Mouse (Mus musculus): ENCODE results near the gene Zbp1.
A peak's percentile ranks its signal among the peaks of the same experiment; 100 is the strongest.

The Zbp1 gene

DNA sequence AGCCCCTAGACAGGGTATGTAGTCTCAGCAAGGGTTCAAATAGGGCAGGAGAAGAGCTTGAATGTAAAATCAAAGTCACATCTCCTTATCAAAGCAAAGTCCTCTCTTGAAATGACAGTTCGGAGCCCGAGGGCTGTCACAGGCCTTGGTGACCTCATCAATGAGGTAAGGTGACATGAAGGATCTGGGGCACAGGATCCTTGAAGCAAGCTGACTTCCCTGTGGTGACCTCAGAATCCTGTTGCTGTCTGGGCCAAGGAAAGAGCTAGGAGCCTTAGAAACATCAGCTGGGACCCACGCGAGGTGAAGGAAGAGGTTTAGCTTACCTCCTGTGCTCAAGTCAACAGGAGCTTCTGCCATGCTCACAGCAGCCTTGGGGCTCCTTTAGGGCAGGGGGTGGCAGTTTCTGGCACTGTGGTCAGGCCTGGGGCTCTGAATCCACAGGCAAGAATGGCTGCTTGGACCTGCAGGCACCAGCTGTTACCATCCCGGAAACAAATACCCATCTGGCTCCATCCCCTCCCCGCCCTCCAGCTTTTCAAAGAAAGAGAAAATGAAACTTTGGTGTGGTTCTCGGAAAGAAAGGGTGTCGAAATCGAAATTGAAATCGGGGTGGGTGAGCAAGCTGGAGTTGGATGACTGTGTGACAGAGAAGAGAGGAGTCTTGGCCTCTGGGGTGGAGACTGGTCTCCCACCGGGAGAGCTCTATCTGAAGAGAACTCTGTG lies at the start of gene Zbp1:
Gene Zbp1 (minus strand): TSS at position 508 of the 726 bp plus-strand sequence.
- no peak for DNase-seq

- no peak for DNase-seq
Observed at GRCm38 (mm10) chr2:173267562-173267961, 48.8 kb upstream of the Zbp1 start.

GRCm38 (mm10) chr2:173266349-173267112 lies 47.8 kb upstream of the Zbp1 start:
- no peak for DNase-seq

DNA sequence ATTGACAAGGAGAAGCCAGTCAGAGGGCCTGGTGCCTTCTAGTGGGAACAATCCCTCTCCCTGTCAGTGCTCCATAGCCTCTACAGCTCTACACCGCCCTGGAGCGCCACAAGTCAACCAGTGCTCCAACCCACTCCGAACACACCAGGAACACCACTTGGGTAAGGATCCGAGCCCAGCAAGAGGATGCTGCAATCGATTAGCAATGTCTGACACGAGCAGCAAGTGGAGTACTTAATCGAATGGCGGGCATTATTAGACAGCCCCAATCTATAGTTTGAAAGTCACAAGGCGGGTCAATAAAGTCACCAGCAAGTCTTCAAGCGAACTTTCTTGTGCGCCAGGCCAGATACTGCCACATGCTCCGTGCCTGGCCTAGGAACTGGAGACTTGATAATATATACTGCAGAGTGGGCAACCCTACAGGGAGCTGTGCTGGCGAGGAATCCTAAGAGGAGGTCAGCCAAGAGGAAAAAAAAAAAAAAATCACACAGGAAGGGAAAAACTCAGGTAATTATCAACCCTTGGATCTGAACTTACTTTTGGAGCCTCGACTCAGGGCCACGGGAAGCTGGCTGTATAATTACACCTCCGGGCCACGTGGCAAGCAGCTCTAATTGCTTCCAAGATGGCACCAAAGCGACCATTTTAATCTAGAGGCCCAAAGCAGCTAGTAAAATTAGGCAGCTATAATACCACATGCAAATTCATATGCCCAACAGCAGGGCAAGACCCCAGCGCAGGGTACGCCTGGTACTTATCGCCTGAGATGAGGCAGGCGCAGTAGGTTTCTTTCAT lies 46.9 kb upstream of the Zbp1 start:
- no peak for DNase-seq

GRCm38 (mm10) chr2:173264467-173265128 lies 45.9 kb upstream of the Zbp1 start:
- DNase-seq, result no peak

DNA sequence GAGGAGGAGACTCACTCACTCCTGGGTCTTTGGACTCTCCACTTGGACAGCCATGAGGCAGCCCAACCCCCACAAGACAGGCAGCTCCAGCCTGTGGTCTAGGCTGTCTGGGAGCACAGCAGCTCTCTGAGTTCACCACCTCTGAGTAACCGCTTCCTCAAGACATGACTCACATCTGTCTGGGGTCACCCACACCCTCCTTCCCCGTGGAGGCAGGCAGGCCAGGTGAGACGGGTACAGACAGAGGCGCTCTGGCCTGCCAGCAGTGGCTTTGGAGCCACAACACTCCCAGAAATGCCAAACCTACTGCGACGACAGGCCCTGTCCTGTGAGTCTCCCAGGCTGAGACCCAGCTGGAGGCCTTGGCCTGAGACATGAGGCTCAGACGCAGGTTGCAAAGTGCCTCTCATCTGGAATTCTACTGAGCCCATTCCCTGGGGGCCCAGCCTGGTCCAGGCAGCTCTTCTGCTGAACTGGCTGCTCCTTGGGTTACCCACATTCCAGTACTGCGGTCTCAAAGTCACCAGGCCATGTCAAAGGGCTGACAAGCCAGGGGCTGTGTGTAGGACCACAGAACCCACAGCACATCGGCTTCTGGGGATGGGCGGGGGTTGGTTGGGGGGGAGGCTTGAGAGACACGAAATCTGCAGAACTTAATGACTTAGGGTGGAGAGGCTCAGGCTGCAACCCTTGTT lies 45.1 kb upstream of the Zbp1 start:
- no peak for DNase-seq

GRCm38 (mm10) chr2:173261497-173261896 lies 42.8 kb upstream of the Zbp1 start:
- DNase-seq, result no peak

DNA sequence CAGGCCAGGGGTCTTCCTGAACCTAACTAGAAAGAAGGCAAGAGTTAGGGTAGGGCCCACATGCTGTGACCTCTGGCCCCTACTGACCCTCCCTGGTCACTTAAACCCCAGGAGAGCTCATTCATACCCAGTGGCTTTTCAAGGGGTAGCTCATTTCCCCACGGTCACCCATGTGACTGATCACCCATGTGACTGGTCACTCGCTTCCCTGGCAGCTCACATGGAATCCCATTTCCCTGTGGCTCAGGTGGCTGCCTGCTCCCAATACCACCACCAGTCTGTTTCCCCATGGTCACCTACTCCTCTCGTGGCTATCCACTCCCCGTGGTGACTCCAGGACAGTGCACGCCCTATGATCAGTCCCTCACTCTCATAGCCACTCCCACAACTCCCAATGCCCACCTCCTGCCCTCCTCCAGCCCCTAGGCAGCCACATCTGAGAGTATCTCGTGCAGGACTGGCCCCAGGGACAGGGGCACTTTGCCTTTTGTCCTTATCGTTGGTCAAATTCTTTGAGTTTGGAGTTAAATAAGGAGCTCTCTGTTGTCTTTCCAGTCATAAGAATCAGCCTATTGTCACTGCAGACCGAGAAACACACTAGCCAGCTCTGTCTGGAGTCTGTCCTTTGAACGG lies 39.9 kb upstream of the Zbp1 start:
- DNase-seq, result no peak

DNA sequence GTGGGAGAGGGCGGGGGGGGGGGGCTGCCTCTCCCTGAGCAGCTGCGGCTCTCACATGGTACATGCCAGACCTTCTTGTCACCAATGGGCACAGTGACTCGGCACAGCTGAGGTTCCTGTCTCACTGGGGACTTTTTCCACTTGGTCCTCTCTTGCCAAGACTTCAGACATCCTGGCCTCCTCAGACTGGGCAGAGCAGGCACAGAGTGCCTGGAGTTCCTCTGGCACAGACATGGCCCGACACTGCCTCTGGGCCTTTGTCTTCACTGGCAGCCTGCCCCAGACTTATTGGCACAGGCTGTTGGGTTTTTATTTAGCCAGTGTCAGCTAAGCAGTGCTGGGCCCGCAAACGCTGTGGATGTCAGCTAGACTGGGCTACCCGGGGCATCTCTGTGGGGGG lies 38.9 kb upstream of the Zbp1 start:
- peak; percentile 65 for DNase-seq

GRCm38 (mm10) chr2:173256552-173256949 lies 37.8 kb upstream of the Zbp1 start:
- DNase-seq, result no peak

GRCm38 (mm10) chr2:173255810-173256551 lies 37.3 kb upstream of the Zbp1 start:
- no peak for DNase-seq

DNA sequence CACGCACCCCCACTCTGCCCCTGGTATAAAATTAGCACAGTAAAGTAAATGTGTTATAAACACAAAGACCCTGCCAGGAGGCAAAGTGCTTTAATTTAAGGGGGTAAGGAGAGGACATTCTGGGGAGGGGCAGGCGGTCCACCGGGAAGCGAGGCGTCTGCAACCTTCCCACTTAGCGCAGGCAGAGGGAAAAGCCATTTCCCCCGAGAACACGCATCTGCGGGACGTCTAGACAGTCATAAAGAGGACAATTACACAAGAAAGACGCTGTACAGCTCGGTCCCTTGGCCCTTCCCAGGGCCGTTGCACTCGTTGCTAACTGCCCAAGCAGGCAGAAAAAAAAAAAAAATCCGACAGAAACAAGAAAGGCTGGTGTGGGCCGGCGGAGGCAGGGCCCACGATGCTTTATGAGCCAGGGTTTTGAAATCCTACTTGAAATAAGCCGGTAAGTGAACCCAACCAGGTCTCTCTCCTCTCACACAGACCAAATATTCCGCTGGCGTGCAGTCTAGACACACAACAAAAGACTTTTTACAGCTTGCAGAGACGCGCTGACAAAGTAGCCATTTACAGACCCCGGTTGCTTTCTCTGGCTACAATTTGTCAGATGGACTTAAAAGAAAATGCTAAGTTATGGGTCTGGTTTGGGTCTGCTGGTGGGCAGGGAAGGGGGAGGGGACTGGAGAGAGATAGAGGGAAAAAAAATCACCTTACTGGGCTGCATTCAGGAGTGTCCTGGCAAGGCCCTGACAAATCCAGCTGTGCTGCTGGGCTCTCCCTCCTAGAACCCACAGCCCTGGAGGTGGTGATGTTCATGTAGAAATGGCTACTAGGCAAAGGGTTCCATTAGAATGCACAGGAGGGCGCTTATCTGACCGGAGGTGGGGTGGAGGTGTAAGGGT lies 35.3 kb upstream of the Zbp1 start:
- DNase-seq, result no peak

DNA sequence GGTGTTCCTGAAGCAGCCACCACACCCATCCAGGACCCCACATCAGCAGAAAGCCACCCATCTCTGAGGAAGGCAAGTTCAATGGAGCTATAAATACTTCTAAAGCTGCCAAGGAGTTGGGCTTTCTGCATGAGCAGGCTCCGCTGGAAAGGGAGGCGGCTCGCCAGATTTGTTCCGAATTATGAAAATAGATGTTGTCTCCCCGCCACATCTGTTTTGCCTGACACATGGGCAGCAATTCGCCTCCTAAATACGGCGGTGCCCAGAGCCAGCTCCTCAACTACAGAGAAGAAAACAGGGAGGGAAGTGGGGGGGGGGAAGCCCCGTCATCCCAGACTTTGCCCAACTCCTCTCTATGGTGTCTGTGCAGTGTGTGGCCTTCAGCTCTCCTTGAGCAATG lies 33.0 kb upstream of the Zbp1 start:
- no peak for DNase-seq

DNA sequence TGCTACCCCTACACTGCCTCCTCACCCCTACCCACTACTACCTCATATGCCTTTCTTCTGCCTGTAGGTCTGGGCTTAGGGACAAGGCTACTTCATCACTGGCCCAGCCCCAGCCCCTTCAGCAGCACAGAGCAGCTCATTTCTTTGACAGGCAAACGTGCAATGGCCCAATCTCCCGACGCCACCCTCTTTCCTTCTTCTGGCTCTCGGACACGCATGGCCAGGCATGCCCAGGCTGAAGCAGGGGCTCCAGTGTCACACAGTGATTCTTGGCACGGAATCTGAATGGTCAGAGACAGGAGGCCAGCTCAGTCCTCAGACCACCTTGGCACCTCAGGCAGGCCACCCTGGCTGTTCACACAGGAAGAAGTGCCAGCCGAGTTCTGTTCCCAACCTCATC lies 32.4 kb upstream of the Zbp1 start:
- DNase-seq, result no peak

DNA sequence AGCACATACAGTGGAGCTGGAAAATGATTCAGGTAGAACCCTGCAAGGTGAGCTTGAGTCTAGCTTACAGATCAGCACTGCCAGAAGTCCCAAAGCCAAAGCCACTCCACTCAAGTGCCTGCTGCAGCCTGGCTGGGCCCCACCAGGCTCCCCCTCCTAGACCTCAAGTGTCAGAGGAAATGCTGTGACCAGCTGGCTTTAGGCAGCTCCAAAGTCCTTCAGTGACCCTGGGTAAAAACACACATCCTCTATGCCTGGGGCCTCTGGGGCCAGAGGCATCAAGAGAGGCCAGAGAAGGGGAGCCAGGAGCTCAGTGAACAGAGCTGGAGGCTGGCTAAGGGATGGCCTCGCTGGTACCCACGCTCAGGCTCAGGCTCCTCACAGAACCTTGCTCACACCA lies 31.7 kb upstream of the Zbp1 start:
- no peak for DNase-seq

DNA sequence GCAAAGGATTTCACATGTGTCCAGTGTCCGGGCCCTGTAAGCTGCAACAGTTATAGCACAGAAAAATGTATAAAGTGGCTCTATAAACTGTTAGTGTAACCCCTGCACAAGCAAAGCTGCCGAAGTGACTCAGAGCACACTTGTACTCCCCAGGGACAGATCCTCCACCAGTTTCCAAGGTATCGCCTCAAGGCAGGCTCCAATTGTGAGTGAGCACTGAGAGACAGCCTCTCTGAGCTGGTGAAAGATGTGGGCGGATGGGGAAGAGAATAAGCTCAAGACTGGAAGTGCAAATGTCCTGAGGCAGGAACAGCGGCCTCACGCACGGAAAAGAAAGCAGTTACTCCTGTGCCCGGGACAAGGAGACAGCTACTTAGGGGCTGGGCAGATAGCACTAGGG lies 31.2 kb upstream of the Zbp1 start:
- no peak for DNase-seq

DNA sequence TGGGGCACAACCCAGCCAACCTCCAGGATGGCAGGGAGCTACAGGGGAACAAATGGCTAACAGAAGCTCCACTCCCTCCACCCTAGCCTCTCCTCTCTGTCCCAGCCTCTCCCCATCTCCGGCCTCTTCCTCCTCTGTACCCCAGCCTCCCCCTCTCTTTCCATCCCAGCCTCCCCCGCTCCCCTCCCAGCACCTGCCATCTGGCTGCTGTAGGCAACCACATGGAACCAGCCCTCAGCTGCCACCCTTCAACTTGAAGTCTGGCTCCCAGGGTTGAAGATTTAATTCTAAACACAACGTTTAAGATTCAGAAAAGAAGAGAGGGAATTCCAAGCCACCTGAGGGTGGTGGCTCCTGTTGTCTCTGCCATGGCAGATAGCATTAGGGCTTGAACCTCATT lies 30.7 kb upstream of the Zbp1 start:
- DNase-seq, result no peak

- no peak for DNase-seq
Observed at GRCm38 (mm10) chr2:173248822-173249221, 30.1 kb upstream of the Zbp1 start.

DNA sequence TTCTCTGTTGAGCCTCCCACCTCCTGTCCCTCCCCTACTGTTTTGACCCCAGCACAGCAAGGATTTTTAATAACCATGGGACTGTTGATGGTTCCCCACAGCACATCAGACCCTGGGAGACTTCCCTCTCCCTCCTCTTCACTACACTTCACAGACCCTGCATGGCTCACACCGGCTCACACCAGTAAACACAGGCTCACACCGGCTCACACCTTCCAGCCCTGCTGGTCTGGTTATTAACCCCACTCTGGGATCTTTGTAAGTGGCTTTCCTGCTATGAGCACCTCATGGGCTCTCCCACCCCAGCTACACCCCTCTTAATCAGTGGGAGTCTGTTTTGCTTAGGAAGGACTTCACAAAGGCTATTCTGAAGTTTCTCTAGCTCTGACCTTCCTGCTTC lies 29.2 kb upstream of the Zbp1 start:
- no peak for DNase-seq

- DNase-seq, result no peak
Observed at GRCm38 (mm10) chr2:173247197-173247596, 28.5 kb upstream of the Zbp1 start.
